18 mouse cellular contexts compared by ENCODE assay signal in genomic region chr12:76093613-76094588, GRCm38 (mm10).
DNase-seq lines count a peak whose midpoint lies in the region; ATAC-seq and TF ChIP-seq lines count a peak whose summit lies in the region.
"Had no signal": no experiment of that assay in that cellular context is flagged by ENCODE, and none has a peak within 500 bp of the region (broad histone marks: within the 10 kb centered on the region; RNA-seq: fewer than 3 reads in every experiment).

No protein-coding gene starts in this region.

- H3K9me3 ChIP-seq in midbrain, embryonic 11.5 days (ENCODE audit: control insufficient read depth, low read length) = no peaks in the 10 kb centered on the region
- no peaks in the 10 kb centered on the region for H3K9me3 ChIP-seq in midbrain, embryonic 16.5 days (replicated peaks; ENCODE audit: control insufficient read depth, low read length, poor library complexity, severe bottlenecking)
- no peaks in the 10 kb centered on the region for H3K9me3 ChIP-seq in stomach, postnatal 0 days (ENCODE audit: control insufficient read depth, low read length)
- H3K9me3 ChIP-seq: embryonic facial prominence, embryonic 12.5 days; hindbrain, embryonic 13.5 days; liver, embryonic 13.5 days had no signal

- no peak for TF ChIP-seq CTCF in cerebellum, adult 2 months (IDR thresholded peaks at IDR 0.05; ENCODE audit: borderline replicate concordance, insufficient read depth, low read depth, low read length)
- TF ChIP-seq CTCF in stomach, postnatal 0 days (IDR thresholded peaks at IDR 0.05; ENCODE audit: low read depth) = no peak

- peak; percentile 55 to 61 for DNase-seq in cerebellum, postnatal 10 days
- no peak for DNase-seq in cerebellum, adult 2 months
- DNase-seq in left cerebral cortex, postnatal 4 days = peak; percentile 26
- no peak for DNase-seq in left cerebral cortex, postnatal 25 days (ENCODE audit: low spot score in 2 of 2)
- DNase-seq in midbrain, embryonic 11.5 days (ENCODE audit: low spot score, missing footprints) = peak; percentile 59
- DNase-seq in stomach, postnatal 0 days (ENCODE audit: low spot score) = no peak
- DNase-seq in left cerebral cortex, adult 18-20 months (ENCODE audit: low spot score in 2 of 2) = no peak
- DNase-seq: adrenal gland, postnatal 25 days; forebrain, postnatal 0 days; kidney, adult 2 months; kidney, postnatal 14 days; liver, embryonic 13.5 days; right cerebral cortex, adult 18-20 months; spleen, adult 18-20 months; thymus, adult 2 months had no signal

- no peak overlapping the region for H3K9ac ChIP-seq in midbrain, embryonic 11.5 days (ENCODE audit: low read length)
- no peak overlapping the region for H3K9ac ChIP-seq in midbrain, embryonic 16.5 days (ENCODE audit: low read depth, low read length)
- no peak overlapping the region for H3K9ac ChIP-seq in stomach, postnatal 0 days (ENCODE audit: low read length)
- H3K9ac ChIP-seq: embryonic facial prominence, embryonic 12.5 days; forebrain, postnatal 0 days; hindbrain, embryonic 13.5 days; liver, embryonic 13.5 days had no signal

- no peak overlapping the region for H3K4me2 ChIP-seq in midbrain, embryonic 11.5 days
- no peak overlapping the region for H3K4me2 ChIP-seq in midbrain, embryonic 16.5 days (ENCODE audit: low read length)
- H3K4me2 ChIP-seq in stomach, postnatal 0 days (replicated peaks; ENCODE audit: low read depth) = no peak overlapping the region
- H3K4me2 ChIP-seq: embryonic facial prominence, embryonic 12.5 days; hindbrain, embryonic 13.5 days; liver, embryonic 13.5 days had no signal

- TF ChIP-seq POLR2A in cerebellum, adult 2 months (IDR thresholded peaks at IDR 0.05; ENCODE audit: borderline replicate concordance, insufficient read depth, low read length) = no peak

- no peak overlapping the region for H3K4me3 ChIP-seq in cerebellum, adult 2 months (replicated peaks; ENCODE audit: insufficient read depth, low read depth, low read length)
- no peak overlapping the region for H3K4me3 ChIP-seq in midbrain, embryonic 11.5 days (ENCODE audit: low read depth, low read length)
- H3K4me3 ChIP-seq in midbrain, embryonic 16.5 days (ENCODE audit: low read depth, low read length) = no peak overlapping the region
- H3K4me3 ChIP-seq in stomach, postnatal 0 days (ENCODE audit: low read depth, low read length) = no peak overlapping the region
- H3K4me3 ChIP-seq: embryonic facial prominence, embryonic 12.5 days; hindbrain, embryonic 13.5 days; liver, embryonic 13.5 days had no signal

- no peaks in the 10 kb centered on the region for H3K27me3 ChIP-seq in cerebellum, adult 2 months (ENCODE audit: control insufficient read depth, insufficient read depth, low read length)
- H3K27me3 ChIP-seq in midbrain, embryonic 11.5 days (ENCODE audit: control insufficient read depth, insufficient read depth, low read length) = no peaks in the 10 kb centered on the region
- no peaks in the 10 kb centered on the region for H3K27me3 ChIP-seq in midbrain, embryonic 16.5 days (ENCODE audit: control insufficient read depth, insufficient read depth, low read depth, low read length)
- H3K27me3 ChIP-seq in stomach, postnatal 0 days (ENCODE audit: control insufficient read depth, insufficient read depth, low read length) = no peaks in the 10 kb centered on the region
- H3K27me3 ChIP-seq: embryonic facial prominence, embryonic 12.5 days; hindbrain, embryonic 13.5 days; liver, embryonic 13.5 days had no signal

- TF ChIP-seq EP300 in stomach, postnatal 0 days (optimal IDR thresholded peaks at IDR 0.05) = no peak

- peaks cover 19% of the 10 kb centered on the region; the same call in 1 of the 2 replicates for H3K36me3 ChIP-seq in midbrain, embryonic 11.5 days (ENCODE audit: control insufficient read depth, insufficient read depth, low read length)
- H3K36me3 ChIP-seq in midbrain, embryonic 16.5 days (ENCODE audit: control insufficient read depth, insufficient read depth, low read length) = peaks cover 24% of the 10 kb centered on the region
- peaks cover 23% of the 10 kb centered on the region for H3K36me3 ChIP-seq in stomach, postnatal 0 days (ENCODE audit: control insufficient read depth, insufficient read depth, low read length)
- H3K36me3 ChIP-seq: liver, embryonic 13.5 days had no signal

- peaks cover 13% of the 10 kb centered on the region for H3K4me1 ChIP-seq in cerebellum, adult 2 months (ENCODE audit: control insufficient read depth, insufficient read depth, low read length)
- H3K4me1 ChIP-seq in midbrain, embryonic 11.5 days (ENCODE audit: control insufficient read depth, insufficient read depth, low read length) = no peaks in the 10 kb centered on the region
- H3K4me1 ChIP-seq in midbrain, embryonic 16.5 days (ENCODE audit: control insufficient read depth, insufficient read depth, low read length) = no peaks in the 10 kb centered on the region
- H3K4me1 ChIP-seq in stomach, postnatal 0 days (replicated peaks; ENCODE audit: control insufficient read depth, insufficient read depth) = no peaks in the 10 kb centered on the region
- H3K4me1 ChIP-seq: hindbrain, embryonic 13.5 days; liver, embryonic 13.5 days had no signal

- no peak overlapping the region for H3K27ac ChIP-seq in cerebellum, adult 2 months (ENCODE audit: insufficient read depth, low read length)
- no peak overlapping the region for H3K27ac ChIP-seq in midbrain, embryonic 11.5 days (ENCODE audit: low read depth, low read length)
- H3K27ac ChIP-seq in midbrain, embryonic 16.5 days (ENCODE audit: low read length) = no peak overlapping the region
- no peak overlapping the region for H3K27ac ChIP-seq in stomach, postnatal 0 days (replicated peaks)
- H3K27ac ChIP-seq: embryonic facial prominence, embryonic 12.5 days; hindbrain, embryonic 13.5 days; liver, embryonic 13.5 days had no signal

- ATAC-seq in midbrain, embryonic 11.5 days (ENCODE audit: low FRiP score) = no peak
- no peak for ATAC-seq in midbrain, embryonic 16.5 days
- peak; percentile 56; the same call in 1 of the 2 replicates for ATAC-seq in stomach, postnatal 0 days (ENCODE audit: low FRiP score, low TSS enrichment)
- ATAC-seq: forebrain, postnatal 0 days had no signal

- WGBS in cerebellum, adult 2 months = 61% methylated on average over 15 of the region's 15 CpGs
- WGBS in midbrain, embryonic 11.5 days = 92% methylated on average over 15 of the region's 15 CpGs
- WGBS in midbrain, embryonic 16.5 days = 88% methylated on average over 15 of the region's 15 CpGs
- WGBS in stomach, postnatal 0 days = 85% methylated on average over 15 of the region's 15 CpGs

- intact Hi-C loops in left cerebral cortex, postnatal 4 days (cut with DNase I) = no loop called here
- intact Hi-C loops in left cerebral cortex, postnatal 25 days (cut with DNase I) = no loop called here

Comparison
In these comparisons a context has a peak if more than half of its experiments do, and no peak if none do; other contexts are left out.
1. DNase-seq: peak in cerebellum, postnatal 10 days (2 of 2), left cerebral cortex, postnatal 4 days (single experiment) and midbrain, embryonic 11.5 days (single experiment); none in cerebellum, adult 2 months (0 of 2), left cerebral cortex, postnatal 25 days (0 of 2), stomach, postnatal 0 days (single experiment) and left cerebral cortex, adult 18-20 months (0 of 2).